ENCODE assay signal across 12 mouse cellular contexts in genomic region chr17:7840505-7841290, GRCm38 (mm10). TPM values are rescaled to one million over a fixed set of nuclear protein-coding genes. Genes with fewer than 3 reads are reported as not detected.
DNase-seq lines count a peak whose midpoint lies in the region; ATAC-seq and TF ChIP-seq lines count a peak whose summit lies in the region.
"Had no signal": no experiment of that assay in that cellular context is flagged by ENCODE, and none has a peak within 500 bp of the region (broad histone marks: within the 10 kb centered on the region; RNA-seq: fewer than 3 reads in every experiment).

No protein-coding gene starts in this region.

- peak; percentile 66 to 81 for DNase-seq in heart, adult 2 months
- DNase-seq in heart, embryonic 10.5 days (ENCODE audit: low spot score): no peak
- peak; percentile 54 to 56 for DNase-seq in right cerebral cortex, postnatal 10 days (ENCODE audit: low spot score in 2 of 2)
- no peak for DNase-seq in right cerebral cortex, postnatal 36 days (ENCODE audit: low spot score in 2 of 2)
- DNase-seq in heart, postnatal 0 days (ENCODE audit: low spot score): peak; percentile 89
- DNase-seq in forebrain, embryonic 11.5 days (ENCODE audit: low spot score): no peak
- DNase-seq in hindbrain, embryonic 10.5 days (ENCODE audit: low spot score): no peak
- DNase-seq: spleen, adult 18-20 months had no signal

- no peaks in the 10 kb centered on the region for H3K27me3 ChIP-seq in heart, adult 2 months (ENCODE audit: control insufficient read depth, insufficient read depth, low read length)
- H3K27me3 ChIP-seq in heart, embryonic 10.5 days (ENCODE audit: insufficient read depth, poor library complexity, severe bottlenecking): no peaks in the 10 kb centered on the region
- H3K27me3 ChIP-seq in heart, postnatal 0 days (ENCODE audit: control insufficient read depth, insufficient read depth, low read length): no peaks in the 10 kb centered on the region
- no peaks in the 10 kb centered on the region for H3K27me3 ChIP-seq in neural tube, embryonic 15.5 days (replicated peaks)
- H3K27me3 ChIP-seq in forebrain, embryonic 11.5 days (ENCODE audit: control insufficient read depth, insufficient read depth, low read length): no peaks in the 10 kb centered on the region
- no peaks in the 10 kb centered on the region for H3K27me3 ChIP-seq in hindbrain, embryonic 10.5 days (ENCODE audit: insufficient read depth, poor library complexity, severe bottlenecking)
- H3K27me3 ChIP-seq: CH12.LX; embryonic facial prominence, embryonic 13.5 days had no signal

- intact Hi-C loops in heart, adult 2 months (cut with DNase I): no loop called here

- no peak overlapping the region for H3K27ac ChIP-seq in heart, adult 2 months
- no peak overlapping the region for H3K27ac ChIP-seq in heart, embryonic 10.5 days
- no peak overlapping the region for H3K27ac ChIP-seq in heart, postnatal 0 days (ENCODE audit: low read depth)
- no peak overlapping the region for H3K27ac ChIP-seq in neural tube, embryonic 15.5 days (replicated peaks)
- no peak overlapping the region for H3K27ac ChIP-seq in forebrain, embryonic 11.5 days (ENCODE audit: low read depth, low read length)
- no peak overlapping the region for H3K27ac ChIP-seq in hindbrain, embryonic 10.5 days
- H3K27ac ChIP-seq: embryonic facial prominence, embryonic 13.5 days; limb, embryonic 10.5 days had no signal

- 33% methylated on average over 12 of the region's 12 CpGs for WGBS in heart, adult 2 months
- 82% methylated on average over 12 of the region's 12 CpGs for WGBS in heart, embryonic 10.5 days
- WGBS in heart, postnatal 0 days: 43% methylated on average over 12 of the region's 12 CpGs
- WGBS in neural tube, embryonic 15.5 days: 77% methylated on average over 12 of the region's 12 CpGs
- 89% methylated on average over 12 of the region's 12 CpGs for WGBS in forebrain, embryonic 11.5 days
- WGBS in hindbrain, embryonic 10.5 days: 89% methylated on average over 12 of the region's 12 CpGs

- TF ChIP-seq EP300 in heart, adult 2 months (IDR thresholded peaks at IDR 0.05; ENCODE audit: insufficient read depth, low read depth, low read length): peak; percentile 82
- peak; percentile 74 for TF ChIP-seq EP300 in heart, postnatal 0 days (IDR thresholded peaks at IDR 0.05; ENCODE audit: low read depth)

- no peak for TF ChIP-seq CTCF in heart, adult 2 months (IDR thresholded peaks at IDR 0.05)
- TF ChIP-seq CTCF in heart, postnatal 0 days (IDR thresholded peaks at IDR 0.05; ENCODE audit: low read depth): no peak

- H3K4me2 ChIP-seq in heart, postnatal 0 days (ENCODE audit: low read depth, low read length): no peak overlapping the region
- no peak overlapping the region for H3K4me2 ChIP-seq in neural tube, embryonic 15.5 days
- no peak overlapping the region for H3K4me2 ChIP-seq in forebrain, embryonic 11.5 days (ENCODE audit: low read depth, low read length, severe bottlenecking)
- H3K4me2 ChIP-seq: embryonic facial prominence, embryonic 13.5 days had no signal

- no peak overlapping the region for H3K9ac ChIP-seq in heart, adult 2 months (ENCODE audit: low read depth, low read length)
- H3K9ac ChIP-seq in heart, postnatal 0 days (replicated peaks; ENCODE audit: low read depth, low read length): no peak overlapping the region
- no peak overlapping the region for H3K9ac ChIP-seq in neural tube, embryonic 15.5 days (replicated peaks)
- H3K9ac ChIP-seq in forebrain, embryonic 11.5 days (ENCODE audit: low read length): no peak overlapping the region
- H3K9ac ChIP-seq: embryonic facial prominence, embryonic 13.5 days had no signal

- H3K4me3 ChIP-seq in heart, adult 2 months: no peak overlapping the region
- no peak overlapping the region for H3K4me3 ChIP-seq in heart, embryonic 10.5 days
- H3K4me3 ChIP-seq in heart, postnatal 0 days (ENCODE audit: low read depth, low read length): no peak overlapping the region
- H3K4me3 ChIP-seq in neural tube, embryonic 15.5 days (replicated peaks): no peak overlapping the region
- H3K4me3 ChIP-seq in forebrain, embryonic 11.5 days (ENCODE audit: low read depth, low read length): no peak overlapping the region
- H3K4me3 ChIP-seq in hindbrain, embryonic 10.5 days: no peak overlapping the region
- H3K4me3 ChIP-seq: embryonic facial prominence, embryonic 13.5 days; limb, embryonic 10.5 days had no signal

- no peaks in the 10 kb centered on the region; the same call in 1 of the 2 replicates for H3K4me1 ChIP-seq in heart, adult 2 months (ENCODE audit: control insufficient read depth, insufficient read depth, low read length)
- H3K4me1 ChIP-seq in heart, embryonic 10.5 days: no peaks in the 10 kb centered on the region
- 0 out of 2 replicates have a peak, but pooled peaks cover 3% of the 10 kb centered on the region for H3K4me1 ChIP-seq in heart, postnatal 0 days (ENCODE audit: control insufficient read depth, insufficient read depth)
- H3K4me1 ChIP-seq in neural tube, embryonic 15.5 days: no peaks in the 10 kb centered on the region
- no peaks in the 10 kb centered on the region for H3K4me1 ChIP-seq in forebrain, embryonic 11.5 days (replicated peaks; ENCODE audit: control insufficient read depth, insufficient read depth, low read length)
- no peaks in the 10 kb centered on the region for H3K4me1 ChIP-seq in hindbrain, embryonic 10.5 days (replicated peaks)
- H3K4me1 ChIP-seq: limb, embryonic 10.5 days had no signal

- no peaks in the 10 kb centered on the region for H3K9me3 ChIP-seq in heart, embryonic 10.5 days
- H3K9me3 ChIP-seq in heart, postnatal 0 days (replicated peaks; ENCODE audit: control insufficient read depth, low read length): no peaks in the 10 kb centered on the region
- no peaks in the 10 kb centered on the region for H3K9me3 ChIP-seq in neural tube, embryonic 15.5 days (replicated peaks)
- no peaks in the 10 kb centered on the region for H3K9me3 ChIP-seq in forebrain, embryonic 11.5 days (ENCODE audit: control insufficient read depth, low read length)
- H3K9me3 ChIP-seq in hindbrain, embryonic 10.5 days: no peaks in the 10 kb centered on the region
- H3K9me3 ChIP-seq: embryonic facial prominence, embryonic 13.5 days; limb, embryonic 10.5 days had no signal

- peak; percentile 77 for ATAC-seq in heart, postnatal 0 days (ENCODE audit: insufficient read depth, low read depth)
- no peak for ATAC-seq in neural tube, embryonic 15.5 days (ENCODE audit: low FRiP score)
- ATAC-seq in forebrain, embryonic 11.5 days (replicated peaks; ENCODE audit: low FRiP score): no peak

- no peaks in the 10 kb centered on the region for H3K79me2 ChIP-seq in heart, adult 2 months (replicated peaks; ENCODE audit: control insufficient read depth, insufficient read depth, low read length)

- TF ChIP-seq POLR2A in heart, adult 2 months (IDR thresholded peaks at IDR 0.05; ENCODE audit: insufficient read depth, low read depth, low read length): no peak

- no peaks in the 10 kb centered on the region for H3K36me3 ChIP-seq in heart, adult 2 months (ENCODE audit: control insufficient read depth, insufficient read depth, low read length)
- no peaks in the 10 kb centered on the region for H3K36me3 ChIP-seq in heart, embryonic 10.5 days
- H3K36me3 ChIP-seq in heart, postnatal 0 days (replicated peaks; ENCODE audit: control insufficient read depth, insufficient read depth, low read length): no peaks in the 10 kb centered on the region
- no peaks in the 10 kb centered on the region for H3K36me3 ChIP-seq in neural tube, embryonic 15.5 days
- H3K36me3 ChIP-seq in forebrain, embryonic 11.5 days (ENCODE audit: control insufficient read depth, insufficient read depth, low read length): no peaks in the 10 kb centered on the region
- H3K36me3 ChIP-seq in hindbrain, embryonic 10.5 days: no peaks in the 10 kb centered on the region
- H3K36me3 ChIP-seq: embryonic facial prominence, embryonic 13.5 days; limb, embryonic 10.5 days had no signal

RNA-seq across cellular contexts. Expression of gene Fndc1, which starts 13.6 kb away (rescaled TPM):
- total RNA-seq in heart, adult 2 months (2021): 10 to 100 TPM in 1 of 2 experiments, 1 to 10 TPM in 1; 8.5 to 15.4 TPM
- polyA plus RNA-seq in heart, adult 2 months (2012; rRNA removed): 8.8 and 11.5 TPM in 2 replicates
- 0.48 and 0.60 TPM in 2 replicates for polyA plus RNA-seq in heart, embryonic 10.5 days (2016; fragmentation: Nextera tagmentation; extraction: Ambion mirVana)
- total RNA-seq in heart, postnatal 0 days (2014; rRNA removed; ENCODE audit: low replicate concordance): 30.5 and 49.5 TPM in 2 replicates
- 22.1 and 26.0 TPM in 2 replicates for polyA plus RNA-seq in heart, postnatal 0 days (2015; fragmentation: Nextera tagmentation; extraction: Ambion mirVana)
- 12.9 and 13.8 TPM in 2 replicates for polyA plus RNA-seq in neural tube, embryonic 15.5 days (2015; fragmentation: Nextera tagmentation; extraction: Ambion mirVana)
- polyA plus RNA-seq in forebrain, embryonic 11.5 days (2014; fragmentation: Nextera tagmentation; extraction: Ambion mirVana): 1.0 and 1.1 TPM in 2 replicates
- polyA plus RNA-seq in hindbrain, embryonic 10.5 days (2016; fragmentation: Nextera tagmentation; extraction: Ambion mirVana): 0.61 and 0.81 TPM in 2 replicates

Comparison
In these comparisons a context has a peak if more than half of its experiments do, and no peak if none do; other contexts are left out.
1. DNase-seq: peak in heart, adult 2 months (2 of 2), right cerebral cortex, postnatal 10 days (2 of 2) and heart, postnatal 0 days (single experiment); none in heart, embryonic 10.5 days (single experiment), right cerebral cortex, postnatal 36 days (0 of 2), forebrain, embryonic 11.5 days (single experiment) and hindbrain, embryonic 10.5 days (single experiment).